Mouse (Mus musculus): Measurements from ENCODE around the gene Tcf7l1. TPM values are rescaled to one million over a fixed set of nuclear protein-coding genes. Genes with fewer than 3 reads are reported as not detected.

The Tcf7l1 gene
- polyA plus RNA-seq, 1 experiment = 5.5 TPM

DNA sequence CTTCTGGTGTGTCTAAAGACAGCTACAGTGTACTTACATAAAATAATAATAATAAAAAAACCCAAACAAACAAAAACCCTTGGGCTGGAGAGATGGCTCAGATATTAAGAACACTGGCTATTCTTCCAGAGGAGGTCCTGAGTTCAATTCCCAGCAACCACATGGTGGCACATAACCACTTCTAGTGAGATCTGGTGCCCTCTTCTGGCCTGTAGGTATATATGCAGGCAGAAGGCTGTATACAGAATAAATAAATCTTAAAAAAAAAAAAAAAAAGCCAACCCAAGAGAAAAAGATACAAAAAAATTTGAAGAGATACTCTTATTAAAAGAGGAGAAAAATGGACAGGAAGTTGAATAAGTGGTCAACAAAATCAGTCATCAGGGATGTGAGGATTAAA, 8.7 kb upstream of the Tcf7l1 start:
- Histone ChIP-seq H3K27ac (ENCODE audit: insufficient read depth, low read length) (no peak overlapping the region), H3K4me3 (replicated peaks; ENCODE audit: insufficient read depth, low read depth, low read length) (no peak overlapping the region), H3K27me3 (ENCODE audit: control insufficient read depth, insufficient read depth, low read length) (no peaks in the 10 kb centered on the region), H3K4me1 (ENCODE audit: control insufficient read depth, insufficient read depth, low read length) (no peaks in the 10 kb centered on the region)
- no peak for DNase-seq
- no peak for TF ChIP-seq POLR2A (IDR thresholded peaks at IDR 0.05; ENCODE audit: borderline replicate concordance, insufficient read depth, low read length)
- no peak for TF ChIP-seq CTCF (IDR thresholded peaks at IDR 0.05; ENCODE audit: borderline replicate concordance, insufficient read depth, low read depth, low read length)

DNA sequence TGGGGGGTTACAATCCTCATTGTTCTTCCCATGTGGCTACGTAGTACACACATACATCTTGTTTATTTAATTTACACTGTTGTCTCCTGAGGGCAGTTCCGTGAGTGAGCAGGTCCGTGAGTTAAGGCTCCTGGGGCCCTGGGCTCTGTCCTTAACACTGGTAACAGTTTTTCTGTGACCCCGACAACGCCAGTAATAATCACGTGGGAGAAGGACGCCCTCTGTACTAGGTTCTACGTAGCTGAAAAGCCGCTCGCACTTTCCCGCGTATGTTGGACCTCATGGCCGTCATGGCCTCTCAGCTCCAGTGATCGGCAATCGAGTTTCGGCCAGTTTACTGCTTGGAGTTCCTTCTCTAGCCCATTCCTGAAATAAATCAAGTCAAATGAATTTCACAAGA, 6.4 kb upstream of the Tcf7l1 start:
- H3K4me1 ChIP-seq (ENCODE audit: control insufficient read depth, insufficient read depth, low read length) = no peaks in the 10 kb centered on the region

DNA sequence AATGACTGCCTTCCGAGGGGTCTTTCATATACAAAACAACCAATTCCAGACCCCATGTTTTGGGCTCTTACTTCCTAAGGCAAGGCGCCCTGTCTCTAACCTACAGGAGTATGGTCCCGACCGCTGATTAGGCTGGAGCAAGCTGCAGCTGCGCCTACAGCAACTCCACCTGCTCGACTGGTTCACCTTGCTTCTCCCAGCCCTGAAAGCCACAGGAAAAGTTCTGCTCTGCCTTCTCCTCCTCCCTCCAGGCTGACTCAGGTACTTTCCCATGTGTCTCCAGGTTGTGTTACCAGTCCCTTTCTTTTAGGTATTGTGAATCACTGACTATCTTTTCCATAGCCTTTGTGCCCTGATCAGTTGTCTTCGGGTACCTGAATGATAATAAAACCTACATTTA, 5.8 kb upstream of the Tcf7l1 start:
- 54% methylated on average over 7 of the region's 7 CpGs for WGBS

More for the DNA sequence above, 6.4 kb upstream of the Tcf7l1 start:
- DNase-seq = no peak
- no peak overlapping the region for H3K27ac ChIP-seq (ENCODE audit: insufficient read depth, low read length)
- WGBS = 65% methylated on average over 16 of the region's 16 CpGs
- TF ChIP-seq POLR2A (IDR thresholded peaks at IDR 0.05; ENCODE audit: borderline replicate concordance, insufficient read depth, low read length) (no peak), CTCF (IDR thresholded peaks at IDR 0.05; ENCODE audit: borderline replicate concordance, insufficient read depth, low read depth, low read length) (no peak)
- no peak overlapping the region for H3K4me3 ChIP-seq (replicated peaks; ENCODE audit: insufficient read depth, low read depth, low read length)
- no peaks in the 10 kb centered on the region for H3K27me3 ChIP-seq (ENCODE audit: control insufficient read depth, insufficient read depth, low read length)

DNA sequence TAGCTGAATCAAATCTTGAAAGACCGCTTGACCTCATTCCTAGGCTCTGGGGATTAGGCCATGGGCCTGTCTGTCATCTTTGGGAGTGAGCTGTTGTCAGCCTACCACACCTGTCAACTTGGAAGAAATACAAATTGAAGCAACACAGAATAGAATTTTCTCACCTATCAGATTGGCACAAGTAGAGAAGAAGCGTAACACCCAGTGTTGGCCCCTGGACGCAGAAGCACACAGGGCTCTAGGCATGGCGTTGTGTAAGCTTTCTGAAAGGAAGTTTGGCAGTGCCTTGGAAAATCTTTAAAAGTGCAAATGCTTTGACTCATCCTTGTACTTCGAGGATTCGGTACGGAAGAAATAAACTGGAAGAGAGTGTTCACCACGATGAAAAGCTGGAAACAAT, 3.6 kb upstream of the Tcf7l1 start:
- no peaks in the 10 kb centered on the region for H3K4me1 ChIP-seq (ENCODE audit: control insufficient read depth, insufficient read depth, low read length)
- H3K27ac ChIP-seq (ENCODE audit: insufficient read depth, low read length) = no peak overlapping the region
- 75% methylated on average over 8 of the region's 8 CpGs for WGBS
- H3K27me3 ChIP-seq (ENCODE audit: control insufficient read depth, insufficient read depth, low read length) = no peaks in the 10 kb centered on the region; the same call in 1 of the 2 replicates
- TF ChIP-seq CTCF (IDR thresholded peaks at IDR 0.05; ENCODE audit: borderline replicate concordance, insufficient read depth, low read depth, low read length) (no peak), POLR2A (IDR thresholded peaks at IDR 0.05; ENCODE audit: borderline replicate concordance, insufficient read depth, low read length) (no peak)
- DNase-seq = peak in 1 of 2 experiments; percentile 4
- H3K4me3 ChIP-seq (replicated peaks; ENCODE audit: insufficient read depth, low read depth, low read length) = no peak overlapping the region

More for the DNA sequence above, 5.8 kb upstream of the Tcf7l1 start:
- Histone ChIP-seq H3K27me3 (ENCODE audit: control insufficient read depth, insufficient read depth, low read length) (no peaks in the 10 kb centered on the region), H3K27ac (ENCODE audit: insufficient read depth, low read length) (no peak overlapping the region), H3K4me3 (replicated peaks; ENCODE audit: insufficient read depth, low read depth, low read length) (no peak overlapping the region), H3K4me1 (ENCODE audit: control insufficient read depth, insufficient read depth, low read length) (no peaks in the 10 kb centered on the region)
- DNase-seq = no peak
- TF ChIP-seq POLR2A (IDR thresholded peaks at IDR 0.05; ENCODE audit: borderline replicate concordance, insufficient read depth, low read length) (no peak), CTCF (IDR thresholded peaks at IDR 0.05; ENCODE audit: borderline replicate concordance, insufficient read depth, low read depth, low read length) (no peak)

DNA sequence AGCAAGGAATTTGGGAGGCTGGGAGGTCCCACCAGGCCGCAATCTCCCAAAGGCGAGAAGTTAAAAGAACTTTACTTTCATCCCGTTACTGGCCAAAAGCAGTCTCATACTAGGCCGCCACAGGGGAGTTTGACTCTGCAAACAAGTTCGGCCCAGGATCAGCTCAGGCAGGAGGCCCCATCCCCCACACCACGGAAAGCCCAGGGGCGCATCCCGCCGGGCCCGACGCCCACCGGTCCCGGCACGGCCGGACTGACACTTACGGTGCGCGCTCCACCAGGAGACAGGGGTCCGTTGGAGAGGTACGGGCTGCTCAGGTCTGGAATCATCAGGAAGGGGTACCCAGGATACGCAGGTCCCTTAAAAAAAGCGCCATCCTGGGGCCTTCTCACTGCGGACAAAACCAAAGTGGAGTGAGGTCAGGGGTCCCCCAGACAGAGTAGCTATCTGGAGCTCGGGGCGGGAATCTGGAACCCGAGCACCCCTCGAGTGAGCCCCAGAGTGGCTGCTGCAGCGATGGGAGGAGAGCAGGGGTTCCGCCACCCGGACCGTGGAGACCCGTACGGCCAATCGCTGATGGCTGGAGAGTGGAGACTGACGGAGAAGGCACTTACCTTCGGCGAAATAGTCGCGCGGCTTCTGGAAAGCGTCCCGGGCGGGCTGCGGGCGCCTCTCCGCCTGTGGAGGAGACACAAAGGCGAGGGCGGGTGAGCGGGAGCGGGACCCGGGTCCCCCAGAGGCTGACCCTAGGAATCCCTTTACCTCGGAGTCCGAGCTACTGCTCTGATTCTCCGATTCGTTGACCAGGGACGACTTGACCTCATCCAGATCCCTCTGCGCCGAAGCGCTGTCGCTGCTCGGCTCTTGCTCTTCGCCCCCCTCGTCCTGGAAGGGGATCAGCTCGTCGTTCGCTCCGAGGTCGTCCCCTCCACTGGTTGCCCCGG, 834 bp downstream of the Tcf7l1 start:
- Histone ChIP-seq H3K27me3 (ENCODE audit: control insufficient read depth, insufficient read depth, low read length) (no peaks in the 10 kb centered on the region; the same call in 1 of the 2 replicates), H3K27ac (ENCODE audit: insufficient read depth, low read length) (no peak overlapping the region), H3K4me3 (replicated peaks; ENCODE audit: insufficient read depth, low read depth, low read length) (peak overlapping the region; percentile 51), H3K4me1 (ENCODE audit: control insufficient read depth, insufficient read depth, low read length) (no peaks in the 10 kb centered on the region)
- no peak for TF ChIP-seq POLR2A (IDR thresholded peaks at IDR 0.05; ENCODE audit: borderline replicate concordance, insufficient read depth, low read length)
- no peak for TF ChIP-seq CTCF (IDR thresholded peaks at IDR 0.05; ENCODE audit: borderline replicate concordance, insufficient read depth, low read depth, low read length)
- 2% methylated on average over 69 of the region's 69 CpGs for WGBS
- DNase-seq = peak; percentile 12 to 31

DNA sequence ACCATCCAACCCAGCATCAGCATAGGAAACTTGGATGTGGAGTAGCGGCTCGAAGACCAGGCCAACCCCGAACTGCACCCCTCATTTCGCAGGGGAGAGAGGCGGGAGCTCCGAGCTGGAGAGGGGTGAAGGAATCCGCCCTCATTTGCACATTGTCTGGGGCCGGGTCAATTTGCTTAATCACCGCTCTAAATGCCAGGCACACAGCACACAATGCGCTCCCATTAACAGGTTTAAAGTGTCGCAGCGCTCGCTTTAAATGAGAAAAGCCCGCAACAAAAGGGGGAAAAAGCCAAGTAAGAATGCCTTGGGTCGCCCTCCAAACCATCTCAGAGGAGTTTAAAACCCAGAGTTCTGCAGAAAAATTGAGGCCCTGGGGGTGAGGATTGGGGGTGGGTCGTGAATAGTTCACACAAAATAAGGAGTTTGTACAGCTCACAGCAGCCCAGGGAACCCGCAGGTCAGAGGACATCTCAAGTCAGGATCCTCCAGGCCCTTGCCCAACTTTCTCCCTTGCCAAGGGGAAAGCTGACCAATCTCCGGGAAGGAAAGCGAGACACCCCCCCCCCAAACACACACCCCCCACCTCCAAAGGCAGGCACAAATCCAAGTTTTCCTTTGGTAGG, 1.6 kb downstream of the Tcf7l1 start:
- H3K4me3 ChIP-seq (replicated peaks; ENCODE audit: insufficient read depth, low read depth, low read length) = peak overlapping the region; percentile 1
- TF ChIP-seq POLR2A (IDR thresholded peaks at IDR 0.05; ENCODE audit: borderline replicate concordance, insufficient read depth, low read length) = no peak
- no peak for TF ChIP-seq CTCF (IDR thresholded peaks at IDR 0.05; ENCODE audit: borderline replicate concordance, insufficient read depth, low read depth, low read length)
- WGBS = 39% methylated on average over 19 of the region's 19 CpGs
- no peak for DNase-seq
- no peak overlapping the region for H3K27ac ChIP-seq (ENCODE audit: insufficient read depth, low read length)
- no peaks in the 10 kb centered on the region; the same call in 1 of the 2 replicates for H3K27me3 ChIP-seq (ENCODE audit: control insufficient read depth, insufficient read depth, low read length)
- no peaks in the 10 kb centered on the region for H3K4me1 ChIP-seq (ENCODE audit: control insufficient read depth, insufficient read depth, low read length)

DNA sequence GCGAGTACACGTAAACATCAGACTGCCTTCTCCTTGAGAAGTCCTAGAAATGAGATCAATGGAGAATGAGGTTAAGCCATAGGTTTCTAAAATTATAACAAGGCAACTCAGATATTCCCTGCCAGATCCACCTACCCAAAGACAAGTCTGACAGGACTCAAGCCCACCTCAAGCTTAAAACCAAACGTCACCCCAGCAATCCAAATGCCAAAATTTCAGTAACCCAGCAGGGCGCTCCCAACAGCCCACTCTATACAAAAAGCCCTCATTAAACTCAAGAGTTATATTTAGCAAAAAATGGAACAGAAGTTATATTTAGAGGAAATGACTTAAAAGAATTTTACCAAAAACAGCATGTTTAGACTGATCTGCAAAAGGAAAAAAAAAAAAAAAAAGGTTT, 5.3 kb downstream of the Tcf7l1 start:
- Histone ChIP-seq H3K4me3 (replicated peaks; ENCODE audit: insufficient read depth, low read depth, low read length) (no peak overlapping the region), H3K4me1 (ENCODE audit: control insufficient read depth, insufficient read depth, low read length) (no peaks in the 10 kb centered on the region), H3K27ac (ENCODE audit: insufficient read depth, low read length) (no peak overlapping the region), H3K27me3 (ENCODE audit: control insufficient read depth, insufficient read depth, low read length) (no peaks in the 10 kb centered on the region; the same call in 1 of the 2 replicates)
- 86% methylated on average over 4 of the region's 4 CpGs for WGBS
- TF ChIP-seq POLR2A (IDR thresholded peaks at IDR 0.05; ENCODE audit: borderline replicate concordance, insufficient read depth, low read length) (no peak), CTCF (IDR thresholded peaks at IDR 0.05; ENCODE audit: borderline replicate concordance, insufficient read depth, low read depth, low read length) (no peak)
- no peak for DNase-seq

Measured in cerebellum, adult 2 months (tissue).